Mouse (Mus musculus) MEL (cell line): ENCODE results near the gene Rgs6. TPM values are rescaled to one million over a fixed set of nuclear protein-coding genes. Genes with fewer than 3 reads are reported as not detected.

Experiments
- DNase-seq: peaks from one replicate; pipeline ENCODE4 v3.0.0; 2011; ENCODE audit warnings: low read depth, low spot score
- H3K27ac ChIP-seq: 2 replicates; pipeline ENCODE4 v1.5.1; 2012; ENCODE audit warnings: low read depth, mild to moderate bottlenecking, control low read depth, low read length, moderate library complexity; ENCODE audit not compliant: control insufficient read depth
- H3K27me3 ChIP-seq, 2 experiments: fragments of 150-350 bp in 1 of 2; sonication (generic) in 1 of 2; 2 replicates each; pipeline ENCODE4 v1.6.1; 2012; ENCODE audit warnings: low read length in 2 of 2, mild to moderate bottlenecking in 2 of 2, improper control_type of control experiment in 1 of 2, moderate library complexity in 1 of 2; ENCODE audit not compliant: insufficient read depth in 2 of 2, control insufficient read depth in 1 of 2
- H3K36me3 ChIP-seq, 2 experiments: 2 replicates each; pipeline ENCODE4 v1.6.1; 2012 to 2014; ENCODE audit warnings: low read length in 2 of 2, improper control_type of control experiment in 1 of 2, inconsistent platforms in 1 of 2, mild to moderate bottlenecking in 1 of 2; ENCODE audit not compliant: insufficient read depth in 2 of 2, control insufficient read depth in 1 of 2
- H3K4me1 ChIP-seq, 2 experiments: fragments of 150-350 bp in 1 of 2; sonication (generic) in 1 of 2; 2 replicates each; pipeline ENCODE4 v1.6.1; 2012; ENCODE audit warnings: low read length in 2 of 2, improper control_type of control experiment in 1 of 2, mild to moderate bottlenecking in 1 of 2; ENCODE audit not compliant: insufficient read depth in 2 of 2, control insufficient read depth in 1 of 2
- H3K4me3 ChIP-seq, 2 experiments: fragments of 150-350 bp in 1 of 2; sonication (generic) in 1 of 2; 2 replicates each; pipeline ENCODE4 v1.5.1; 2012; ENCODE audit warnings: low read depth in 2 of 2, low read length in 2 of 2, mild to moderate bottlenecking in 2 of 2, moderate library complexity in 2 of 2, control low read depth in 1 of 2, improper control_type of control experiment in 1 of 2; ENCODE audit not compliant: control insufficient read depth in 1 of 2, insufficient read depth in 1 of 2
- H3K79me2 ChIP-seq: 2 replicates; pipeline ENCODE4 v1.6.1; 2012; ENCODE audit warnings: mild to moderate bottlenecking, low read length, moderate library complexity; ENCODE audit not compliant: control insufficient read depth, poor library complexity, insufficient read depth
- H3K9ac ChIP-seq: 2 replicates; pipeline ENCODE4 v1.6.1; 2012; ENCODE audit warnings: low read depth, mild to moderate bottlenecking, control low read depth, low read length, moderate library complexity; ENCODE audit not compliant: control insufficient read depth, poor library complexity, severe bottlenecking
- H3K9me3 ChIP-seq: fragments of 150-350 bp; sonication (generic); replicated peaks from 2 replicates; pipeline ENCODE4 v1.6.1; 2012; ENCODE audit warnings: mild to moderate bottlenecking, low read length, improper control_type of control experiment, moderate library complexity; ENCODE audit not compliant: insufficient read depth
- BHLHE40 ChIP-seq: IDR thresholded peaks from 2 replicates; pipeline ENCODE4 v1.6.1; 2012; ENCODE audit warnings: low read depth, mild to moderate bottlenecking, inconsistent platforms, low read length, improper control_type of control experiment, borderline replicate concordance
- CHD2 ChIP-seq: IDR thresholded peaks from 2 replicates; pipeline ENCODE4 v1.6.1; 2011; ENCODE audit warnings: low read length, improper control_type of control experiment
- E2F4 ChIP-seq: IDR thresholded peaks from 2 replicates; pipeline ENCODE4 v1.6.1; 2011; ENCODE audit warnings: low read depth, low read length, improper control_type of control experiment, borderline replicate concordance
- ELF1 ChIP-seq: IDR thresholded peaks from 2 replicates; pipeline ENCODE4 v1.6.1; 2014; ENCODE audit warnings: low read depth, mild to moderate bottlenecking, inconsistent platforms, low read length, improper control_type of control experiment, moderate library complexity
- GABPA ChIP-seq: IDR thresholded peaks from 2 replicates; pipeline ENCODE4 v1.6.1; 2012; ENCODE audit warnings: low read depth, mild to moderate bottlenecking, inconsistent platforms, low read length, improper control_type of control experiment, moderate library complexity
- GATA1 ChIP-seq: IDR thresholded peaks from 2 replicates; pipeline ENCODE4 v1.6.1; 2011; ENCODE audit warnings: low read depth, low read length, improper control_type of control experiment
- HCFC1 ChIP-seq: IDR thresholded peaks from 2 replicates; pipeline ENCODE4 v1.6.1; 2012; ENCODE audit warnings: low read depth, mild to moderate bottlenecking, inconsistent platforms, low read length, improper control_type of control experiment, moderate library complexity
- KAT2A ChIP-seq: conservative IDR thresholded peaks from 2 replicates; pipeline ENCODE4 v1.6.1; 2012; ENCODE audit warnings: low read depth, low read length, improper control_type of control experiment, inconsistent platforms
- MAX ChIP-seq: IDR thresholded peaks from 2 replicates; pipeline ENCODE4 v1.6.1; 2011; ENCODE audit warnings: low read length, improper control_type of control experiment
- MAZ ChIP-seq: IDR thresholded peaks from 2 replicates; pipeline ENCODE4 v1.6.1; 2012; ENCODE audit warnings: low read depth, mild to moderate bottlenecking, inconsistent platforms, low read length, improper control_type of control experiment
- MEF2A ChIP-seq: IDR thresholded peaks from 2 replicates; pipeline ENCODE4 v1.6.1; 2014; ENCODE audit warnings: low read depth, mild to moderate bottlenecking, inconsistent platforms, low read length, improper control_type of control experiment; ENCODE audit not compliant: poor library complexity, insufficient replicate concordance, severe bottlenecking; ENCODE audit errors: extremely low read depth
- MYB ChIP-seq: IDR thresholded peaks from 2 replicates; pipeline ENCODE4 v1.6.1; 2011; ENCODE audit warnings: mild to moderate bottlenecking, low read depth, low read length, improper control_type of control experiment
- NRF1 ChIP-seq: IDR thresholded peaks from 2 replicates; pipeline ENCODE4 v1.6.1; 2014; ENCODE audit warnings: low read depth, mild to moderate bottlenecking, inconsistent platforms, low read length, improper control_type of control experiment, moderate library complexity; ENCODE audit not compliant: poor library complexity, insufficient read depth, severe bottlenecking
- POLR2AphosphoS2 ChIP-seq: IDR thresholded peaks from 2 replicates; pipeline ENCODE4 v1.6.1; 2011; ENCODE audit warnings: low read length, improper control_type of control experiment
- RCOR1 ChIP-seq: IDR thresholded peaks from 2 replicates; pipeline ENCODE4 v1.6.1; 2012; ENCODE audit warnings: low read depth, mild to moderate bottlenecking, inconsistent platforms, low read length, improper control_type of control experiment
- TAL1 ChIP-seq: IDR thresholded peaks from 2 replicates; pipeline ENCODE4 v1.6.1; 2012; ENCODE audit warnings: mild to moderate bottlenecking, inconsistent platforms, low read length, moderate library complexity, mixed read lengths
- TBP ChIP-seq: IDR thresholded peaks from 2 replicates; pipeline ENCODE4 v1.8.0; 2011; ENCODE audit warnings: low read depth, low read length, improper control_type of control experiment
- TCF12 ChIP-seq: IDR thresholded peaks from 2 replicates; pipeline ENCODE4 v1.6.1; 2014; ENCODE audit warnings: low read depth, mild to moderate bottlenecking, inconsistent platforms, low read length, improper control_type of control experiment, moderate library complexity
- UBTF ChIP-seq: IDR thresholded peaks from 2 replicates; pipeline ENCODE4 v1.6.1; 2012; ENCODE audit warnings: low read depth, mild to moderate bottlenecking, inconsistent platforms, low read length, improper control_type of control experiment, moderate library complexity, borderline replicate concordance; ENCODE audit not compliant: insufficient read depth
- USF1 ChIP-seq: IDR thresholded peaks from 2 replicates; pipeline ENCODE4 v1.6.1; 2014; ENCODE audit warnings: low read depth, mild to moderate bottlenecking, inconsistent platforms, low read length, improper control_type of control experiment, moderate library complexity
- USF2 ChIP-seq, 2 experiments: IDR thresholded peaks; 2 replicates each; pipeline ENCODE4 v1.6.1; 2011 to 2012; ENCODE audit warnings: improper control_type of control experiment in 2 of 2, low read length in 2 of 2, borderline replicate concordance in 1 of 2, inconsistent platforms in 1 of 2, low read depth in 1 of 2, mild to moderate bottlenecking in 1 of 2; ENCODE audit not compliant: insufficient read depth in 1 of 2
- ZNF384 ChIP-seq: IDR thresholded peaks from 2 replicates; pipeline ENCODE4 v1.6.1; 2012; ENCODE audit warnings: low read depth, mild to moderate bottlenecking, inconsistent platforms, low read length, improper control_type of control experiment
- polyA plus RNA-seq, 2 experiments: library from polyadenylated mRNA; stranded (reverse) in 1 of 2; unstranded in 1 of 2; fragments of >175 nt in 1 of 2; fragments of >200 nt in 1 of 2; gene quantifications; 2 replicates each; pipeline versions ENCODE4 v1.2.1 to v1.2.4; 2012; ENCODE audit warnings: low replicate concordance in 2 of 2, low read depth in 1 of 2; ENCODE audit not compliant: insufficient read length in 2 of 2, insufficient read depth in 1 of 2, missing spikeins in 1 of 2
- total RNA-seq: library from RNA; depleted of rRNA; stranded (reverse); fragments of 300-350 nt; gene quantifications from 2 replicates; pipeline ENCODE4 v1.2.3, GENCODE M21; 2012

Rgs6 gene
- total and polyA plus RNA-seq, 3 experiments = not detected

GRCm38 (mm10) chr12:82987661-82988060 lies 399.6 kb downstream of the Rgs6 start:
- Histone ChIP-seq H3K9ac (no peak overlapping the region), H3K27ac (no peak overlapping the region), H3K36me3 (no peaks in the 10 kb centered on the region), H3K4me1 (no peaks in the 10 kb centered on the region), H3K9me3 (no peaks in the 10 kb centered on the region), H3K27me3 (peaks cover 7 to 23% of the 10 kb centered on the region in 2 experiments), H3K4me3 (no peak overlapping the region), H3K79me2 (no peaks in the 10 kb centered on the region)
- DNase-seq = no peak
- TF ChIP-seq TAL1 (no peak), BHLHE40 (no peak), TCF12 (no peak), KAT2A (no peak), ZNF384 (no peak), TBP (no peak), MEF2A (no peak)

GRCm38 (mm10) chr12:82993905-82994304 lies 405.8 kb downstream of the Rgs6 start:
- H3K36me3 ChIP-seq = no peaks in the 10 kb centered on the region
- TF ChIP-seq RCOR1 = no peak
- TF ChIP-seq USF2 (IDR thresholded peaks at IDR 0.05; ENCODE audit: borderline replicate concordance in 1 of 2, insufficient read depth in 1 of 2, low read depth in 1 of 2, low read length in 2 of 2) = no peak
- no peak for TF ChIP-seq TBP
- TF ChIP-seq MAZ = no peak
- TF ChIP-seq UBTF = no peak
- no peak for TF ChIP-seq GABPA
- no peak for TF ChIP-seq MYB
- TF ChIP-seq BHLHE40 = no peak
- no peak for TF ChIP-seq USF1
- no peak for TF ChIP-seq NRF1
- TF ChIP-seq ELF1 = no peak
- no peak for TF ChIP-seq TAL1
- TF ChIP-seq ZNF384 = no peak
- no peak for TF ChIP-seq HCFC1
- TF ChIP-seq POLR2AphosphoS2 = no peak
- TF ChIP-seq CHD2 = no peak
- TF ChIP-seq GATA1 = no peak
- TF ChIP-seq E2F4 = no peak
- no peak for TF ChIP-seq MAX
- no peak for TF ChIP-seq TCF12
- H3K27ac ChIP-seq = no peak overlapping the region
- H3K4me1 ChIP-seq = no peaks in the 10 kb centered on the region
- no peak for DNase-seq
- H3K9ac ChIP-seq = no peak overlapping the region
- no peaks in the 10 kb centered on the region for H3K9me3 ChIP-seq
- H3K79me2 ChIP-seq = no peaks in the 10 kb centered on the region
- H3K27me3 ChIP-seq = peaks cover 14% of the 10 kb centered on the region in 2 experiments
- no peak overlapping the region for H3K4me3 ChIP-seq
